Mouse (Mus musculus) thymus, postnatal 0 days (tissue): ENCODE data around the gene C1qtnf7. TPM values are rescaled to one million over a fixed set of nuclear protein-coding genes. Genes with fewer than 3 reads are reported as not detected.
A peak's percentile ranks its signal among the peaks of the same experiment; 100 is the strongest.

Source experiments
- DNase-seq: peaks from one replicate; pipeline ENCODE4 v3.0.0-alpha.2; 2015; ENCODE audit warnings: low spot score
- polyA plus RNA-seq: library from polyadenylated mRNA; unstranded; fragments of >200 nt; fragmentation: Nextera tagmentation; extraction: Ambion mirVana; gene quantifications from 2 replicates; pipeline ENCODE4 v1.2.1, GENCODE M21; 2015

The C1qtnf7 gene
- polyA plus RNA-seq, 1 experiment from 2014 or later: 1.2 TPM

DNA sequence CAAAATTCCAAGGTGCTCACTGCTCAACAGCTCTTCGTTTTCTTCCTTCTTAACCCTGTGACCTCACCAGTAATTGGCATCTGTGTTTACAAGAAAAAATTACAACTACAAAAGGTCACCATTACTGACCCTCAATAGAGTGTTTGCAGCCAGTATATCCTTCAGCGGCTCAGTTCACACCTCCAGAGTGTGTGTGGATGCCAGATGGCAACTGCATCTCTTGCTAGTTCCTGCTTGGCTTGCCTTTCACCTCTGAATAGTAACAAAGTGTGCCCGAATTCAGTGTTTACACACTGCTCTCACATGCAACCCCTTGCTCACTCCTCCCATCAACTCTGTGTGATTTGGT lies 23.8 kb downstream of the C1qtnf7 start:
- no peak for DNase-seq

DNA sequence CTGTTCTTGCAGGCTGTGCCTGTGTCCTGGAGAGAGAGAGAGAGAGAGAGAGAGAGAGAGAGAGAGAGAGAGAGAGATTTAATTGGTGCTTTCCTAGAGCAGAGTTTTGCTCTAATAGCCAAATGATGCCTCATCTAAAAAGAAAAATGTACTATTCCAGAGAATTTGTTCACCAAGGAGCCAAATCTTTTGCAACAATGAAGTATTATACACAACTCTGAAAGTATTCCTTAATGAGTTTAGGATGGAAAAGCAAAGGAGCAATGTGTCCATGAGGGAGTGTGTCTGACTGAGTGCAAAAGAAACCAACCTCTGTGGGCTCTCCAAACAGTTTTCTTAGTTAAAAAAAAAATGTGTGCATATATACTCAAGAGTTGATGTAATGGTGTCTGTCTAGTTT lies 24.5 kb downstream of the C1qtnf7 start:
- DNase-seq: no peak

DNA sequence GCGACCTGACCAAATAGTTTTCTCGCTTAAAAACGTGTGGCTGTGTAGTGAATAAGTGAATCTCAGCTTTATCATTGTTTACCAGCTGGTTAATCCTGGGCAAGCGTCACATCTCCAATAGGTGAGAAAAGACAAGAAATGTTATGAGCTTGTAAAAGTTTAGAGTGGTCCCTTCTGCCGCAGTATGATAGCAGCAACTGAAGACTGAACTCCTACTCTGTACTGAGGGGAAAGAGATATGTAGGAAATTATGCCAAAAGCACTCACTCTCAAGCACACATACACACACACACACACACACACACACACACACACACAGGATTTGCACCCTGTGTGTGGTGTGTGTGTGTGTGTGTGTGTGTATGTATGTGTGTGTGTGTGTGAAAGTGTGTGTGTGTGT lies 26.2 kb downstream of the C1qtnf7 start:
- DNase-seq: no peak

DNA sequence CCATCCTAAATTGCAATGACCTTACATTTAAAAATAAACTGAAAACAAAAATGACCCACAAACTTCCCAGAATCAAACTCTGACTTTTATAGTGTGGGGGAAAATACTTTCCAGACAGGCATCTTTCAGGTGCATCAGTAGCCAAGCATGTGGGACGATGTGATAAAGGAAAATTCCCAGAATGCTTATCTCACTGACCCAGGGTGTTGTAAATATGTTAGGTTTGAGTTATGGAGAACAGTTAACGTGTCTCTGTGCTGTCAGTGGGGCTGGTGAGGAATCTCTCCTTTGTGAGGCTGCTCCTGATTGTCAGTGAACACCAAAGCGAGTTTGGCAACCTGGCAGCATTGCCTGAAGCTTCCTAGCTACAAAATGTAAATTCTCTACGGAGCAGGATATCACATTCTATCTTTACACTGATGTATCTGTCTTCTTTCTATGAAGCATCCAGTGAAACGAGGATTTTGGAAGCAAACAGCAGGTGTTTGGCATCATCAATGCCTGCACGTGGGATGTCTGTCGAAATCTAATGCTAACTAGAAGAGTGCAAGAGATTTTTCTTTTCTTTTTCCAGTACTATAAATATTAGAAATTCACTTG lies 27.0 kb downstream of the C1qtnf7 start:
- no peak for DNase-seq

DNA sequence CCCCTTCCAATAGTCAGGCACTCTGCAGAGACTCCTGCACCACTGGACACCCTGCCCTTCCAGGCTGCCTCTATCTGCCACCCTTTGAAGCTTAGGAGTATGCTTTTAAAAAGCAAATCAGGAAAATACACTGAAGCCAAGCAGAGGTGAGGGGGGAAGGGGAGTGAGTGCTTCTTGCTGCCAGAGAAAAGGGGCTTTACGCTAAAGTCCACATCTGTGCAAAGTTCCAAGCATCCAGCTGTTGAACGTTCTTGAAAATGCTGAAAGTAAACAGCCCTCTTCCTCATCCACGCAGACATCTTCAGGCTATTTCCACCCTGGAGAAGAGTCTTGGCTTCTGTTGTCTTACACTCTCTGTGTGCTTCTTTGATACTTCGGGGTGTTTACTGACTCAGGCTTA lies 34.6 kb downstream of the C1qtnf7 start:
- no peak for DNase-seq

DNA sequence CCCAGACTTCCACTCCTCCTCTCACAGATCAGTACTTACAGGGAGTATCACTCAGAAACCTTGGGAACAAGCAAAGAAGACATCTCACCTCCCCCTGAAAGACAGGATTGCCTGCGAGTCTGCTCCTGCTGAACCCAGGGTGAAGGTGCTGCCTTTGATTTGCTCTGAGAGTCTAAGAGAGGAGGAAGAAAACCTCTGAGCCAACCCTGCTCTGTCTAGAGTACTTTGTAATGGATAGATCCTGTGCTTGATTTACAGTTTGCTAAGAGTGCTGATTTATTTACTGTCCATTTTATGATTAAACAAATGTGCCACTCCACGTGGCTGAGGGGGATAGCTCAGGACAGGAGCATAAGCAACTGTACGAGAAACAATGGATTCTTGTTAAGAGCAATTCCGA lies 35.1 kb downstream of the C1qtnf7 start:
- DNase-seq: no peak

DNA sequence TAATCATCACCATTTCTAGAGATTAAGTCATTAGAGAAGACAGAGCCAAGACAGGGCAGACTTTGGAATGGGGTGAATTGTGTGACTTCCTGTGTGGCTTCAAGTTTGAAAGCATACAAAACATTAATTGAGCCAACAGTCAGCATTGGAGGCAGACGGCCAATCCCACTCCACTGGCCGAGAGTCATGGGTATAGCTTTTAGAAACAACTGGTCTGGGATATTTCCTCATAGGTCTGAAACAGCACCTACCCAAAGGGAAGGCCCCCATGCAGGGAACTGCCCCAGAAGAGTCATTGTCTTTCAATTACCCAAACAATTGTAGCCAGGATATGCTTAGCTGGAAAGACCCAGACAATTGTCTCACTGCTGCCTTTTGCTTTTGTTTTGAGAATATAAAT lies 39.5 kb downstream of the C1qtnf7 start:
- DNase-seq: no peak

DNA sequence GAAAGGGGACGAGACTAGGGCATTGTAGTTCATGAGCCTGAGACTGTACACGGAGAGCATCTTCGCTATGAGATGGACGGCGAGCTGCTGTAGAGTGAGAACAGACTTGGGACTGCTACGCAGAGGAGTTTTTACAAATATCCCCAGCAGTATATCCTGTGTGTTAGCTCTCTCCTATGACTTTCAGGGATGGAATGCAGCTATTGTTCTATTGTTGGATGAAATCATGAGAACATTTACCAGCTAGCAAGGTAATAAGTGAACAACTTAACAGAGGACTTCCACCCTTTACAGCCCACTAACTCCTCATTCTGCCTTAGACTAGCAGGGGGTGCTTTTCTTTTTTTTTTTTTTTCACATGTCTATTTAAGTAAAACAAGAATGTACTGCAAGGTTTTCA lies 40.1 kb downstream of the C1qtnf7 start:
- DNase-seq: no peak

DNA sequence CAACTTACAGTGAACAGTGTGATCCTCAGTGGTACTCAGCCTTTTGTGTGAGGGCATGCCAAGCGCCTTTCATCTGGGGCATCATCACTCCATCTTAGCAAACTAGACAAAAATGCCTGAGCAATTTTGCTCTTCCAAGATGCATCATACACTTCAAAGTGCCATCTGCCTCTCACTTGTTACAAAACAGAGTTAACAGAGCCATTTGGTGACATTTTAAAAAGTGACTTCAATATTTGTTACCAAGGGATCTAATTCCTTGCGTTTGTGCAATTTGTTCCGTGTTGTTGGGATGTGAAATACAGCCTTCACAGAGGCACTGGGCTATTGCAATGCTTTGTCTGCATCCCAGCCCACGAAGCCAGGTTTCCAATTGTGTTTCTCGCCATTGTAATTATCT lies 42.1 kb downstream of the C1qtnf7 start:
- no peak for DNase-seq

DNA sequence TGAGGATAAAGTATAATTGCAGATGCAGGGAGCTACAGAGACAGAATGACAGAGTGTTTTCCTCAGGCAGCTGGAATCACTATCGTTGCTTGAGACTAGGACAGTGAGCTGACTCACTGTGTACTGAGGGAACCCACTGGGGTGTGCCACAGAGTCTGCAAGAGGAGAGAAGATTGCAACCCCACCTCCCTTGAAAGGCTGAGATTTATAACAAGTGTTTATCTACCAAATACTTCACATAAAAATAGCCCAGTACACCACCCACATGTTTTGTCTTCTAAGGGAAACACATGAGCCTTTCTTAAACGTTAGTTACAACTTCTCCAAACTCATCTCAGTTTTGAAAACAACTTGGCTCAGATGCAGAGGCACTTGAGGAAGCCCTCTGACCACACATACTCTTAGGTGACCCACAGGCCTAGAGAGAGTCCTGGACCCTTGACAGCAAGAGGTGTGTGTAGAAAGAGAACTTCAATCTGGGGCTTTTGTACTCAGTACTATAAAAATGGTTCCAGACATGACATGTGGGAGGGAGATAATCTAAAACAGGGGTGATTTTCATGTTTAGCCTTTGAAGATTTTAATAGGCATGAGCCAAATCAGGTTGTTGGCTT lies 46.4 kb downstream of the C1qtnf7 start:
- no peak for DNase-seq

DNA sequence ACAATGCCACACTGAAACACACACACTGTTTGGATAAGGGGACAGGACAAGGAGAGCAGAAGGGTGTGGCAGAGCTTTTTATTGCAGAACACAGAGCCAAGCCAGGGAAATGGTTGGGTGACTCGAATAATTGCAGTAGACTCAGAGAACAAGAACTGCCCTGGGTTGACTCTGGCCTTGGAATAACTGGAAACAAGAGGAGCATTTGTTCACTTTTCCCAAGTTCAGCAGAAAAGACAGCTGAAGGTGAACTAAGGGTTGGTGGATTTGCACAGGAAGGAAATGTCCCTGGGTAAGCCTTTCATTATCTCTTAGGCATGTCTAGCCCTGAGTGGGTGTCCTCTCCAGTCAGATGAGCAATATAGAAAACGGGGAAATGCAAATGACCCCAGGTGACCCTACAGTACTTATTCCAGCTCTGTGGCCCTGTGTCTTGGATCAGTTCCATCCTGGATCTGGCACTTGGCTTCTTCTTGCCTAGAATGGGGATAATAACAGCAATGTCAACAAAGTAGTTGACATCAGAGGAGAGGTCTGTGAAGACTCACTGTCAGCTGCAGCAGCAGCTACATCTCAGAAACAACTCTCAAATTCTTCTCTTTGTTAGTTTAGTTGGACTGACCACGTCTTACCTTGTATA lies 54.5 kb downstream of the C1qtnf7 start:
- DNase-seq: no peak

DNA sequence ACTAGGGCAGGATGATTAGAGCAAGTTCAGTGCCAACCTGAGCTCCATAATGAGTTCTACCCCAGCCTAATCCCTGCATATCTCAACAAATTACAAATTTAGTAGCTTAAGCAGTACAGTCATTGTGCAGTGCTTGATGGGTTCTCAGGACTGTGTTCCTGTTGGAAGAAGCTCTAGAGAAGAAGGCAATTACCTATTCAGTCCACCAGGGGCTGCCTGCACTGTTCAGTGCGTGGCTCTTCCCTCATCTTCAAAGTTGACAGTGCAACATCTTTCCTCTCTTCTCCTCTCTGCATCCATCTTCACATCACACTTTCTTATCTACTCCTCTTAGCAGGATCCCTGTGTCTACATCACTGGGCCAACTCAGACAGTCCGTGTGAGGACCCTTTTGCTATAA lies 67.5 kb downstream of the C1qtnf7 start:
- DNase-seq: peak; percentile 9

DNA sequence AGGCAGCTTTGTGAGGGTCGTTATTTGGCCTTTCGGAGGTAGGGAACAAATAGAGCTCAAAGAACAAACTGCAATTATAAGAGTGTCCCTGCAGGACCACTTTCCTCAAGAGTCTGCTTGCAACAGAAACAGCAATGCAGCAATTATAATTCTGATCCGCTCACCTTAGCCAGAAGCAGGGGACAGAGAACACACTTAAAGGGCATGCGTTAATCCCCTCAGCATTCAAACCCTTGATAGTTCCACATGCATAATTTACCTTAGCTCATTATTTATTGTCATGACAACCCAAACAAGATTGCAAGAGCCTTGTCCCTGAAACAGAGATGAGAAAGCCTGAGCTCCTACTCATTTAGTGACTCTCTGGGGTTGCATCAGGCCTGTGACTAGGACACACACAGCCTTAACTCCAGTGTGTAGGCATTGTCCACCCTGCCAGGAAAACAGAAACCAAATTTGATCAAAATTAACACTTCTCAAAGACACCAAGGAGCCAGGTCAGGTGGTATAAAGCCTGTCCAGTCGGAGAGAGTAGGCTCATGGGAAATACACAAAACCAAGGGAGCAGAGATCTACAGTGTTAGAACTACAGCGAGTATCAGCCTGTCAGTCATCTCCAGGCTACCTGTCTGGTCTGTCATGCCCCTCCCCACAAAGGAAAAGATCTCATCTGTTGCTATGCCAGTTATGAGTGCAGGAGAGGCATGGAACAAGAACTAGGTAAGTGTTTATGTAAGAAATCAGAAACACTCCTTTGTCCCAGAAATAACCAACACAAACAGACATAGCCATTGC lies 68.2 kb downstream of the C1qtnf7 start:
- no peak for DNase-seq

DNA sequence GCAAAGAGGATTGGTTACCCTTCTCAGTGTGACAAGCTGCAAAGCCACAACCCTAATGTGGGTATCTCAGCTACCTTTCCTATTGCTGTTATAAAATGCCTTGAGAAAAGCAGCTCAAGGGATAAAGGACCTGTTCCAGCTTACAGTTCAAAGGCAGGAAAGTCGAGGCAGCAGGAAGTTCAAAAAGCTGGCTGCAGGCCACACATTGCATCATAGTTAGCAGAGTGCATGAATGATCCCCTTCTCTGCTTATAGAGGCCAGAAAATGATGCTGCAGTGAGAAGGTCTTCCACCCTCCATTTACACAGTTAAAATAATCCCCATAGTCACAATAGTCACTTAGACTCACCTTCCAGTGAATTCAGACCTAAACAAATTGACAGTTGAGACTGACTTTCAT lies 69.1 kb downstream of the C1qtnf7 start:
- DNase-seq: no peak

DNA sequence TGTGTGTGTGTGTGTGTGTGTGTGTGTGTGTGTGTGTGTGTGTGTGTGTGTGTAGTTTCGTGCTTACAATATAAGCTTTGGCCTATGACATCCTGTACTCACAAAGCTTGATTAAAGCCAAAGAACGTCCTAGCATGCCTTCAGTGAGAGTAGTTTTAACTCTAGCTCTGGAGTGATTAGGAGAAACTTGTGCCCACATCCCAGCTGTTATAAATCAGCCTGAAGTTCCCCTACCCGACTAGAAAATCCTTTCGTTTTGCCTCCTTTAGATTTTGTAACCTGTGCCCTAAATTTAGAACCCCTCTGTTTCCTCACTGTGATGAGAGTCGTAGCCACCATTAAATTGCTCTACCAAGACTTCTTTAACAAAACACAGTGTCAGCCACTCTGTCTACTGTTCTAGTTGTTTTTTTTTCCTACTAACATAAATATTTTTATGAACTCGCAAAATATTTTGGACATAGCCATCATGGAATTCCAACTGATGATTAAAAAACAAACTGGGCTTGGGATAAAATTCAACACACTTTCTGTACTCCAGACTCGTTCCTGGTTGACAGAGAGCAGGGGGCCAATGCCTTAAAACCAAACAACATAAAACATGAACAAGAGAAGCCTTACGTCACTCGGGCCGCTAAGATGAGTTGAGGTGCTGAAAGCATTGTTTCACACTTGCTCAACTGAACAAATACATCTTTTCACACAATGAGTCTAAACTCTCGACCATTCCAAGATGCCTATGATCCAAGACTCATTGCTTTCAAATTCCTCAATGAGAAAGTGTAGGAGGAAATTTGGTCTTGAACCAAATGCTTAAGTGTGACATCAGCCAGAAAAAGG lies 70.3 kb downstream of the C1qtnf7 start:
- DNase-seq: no peak

DNA sequence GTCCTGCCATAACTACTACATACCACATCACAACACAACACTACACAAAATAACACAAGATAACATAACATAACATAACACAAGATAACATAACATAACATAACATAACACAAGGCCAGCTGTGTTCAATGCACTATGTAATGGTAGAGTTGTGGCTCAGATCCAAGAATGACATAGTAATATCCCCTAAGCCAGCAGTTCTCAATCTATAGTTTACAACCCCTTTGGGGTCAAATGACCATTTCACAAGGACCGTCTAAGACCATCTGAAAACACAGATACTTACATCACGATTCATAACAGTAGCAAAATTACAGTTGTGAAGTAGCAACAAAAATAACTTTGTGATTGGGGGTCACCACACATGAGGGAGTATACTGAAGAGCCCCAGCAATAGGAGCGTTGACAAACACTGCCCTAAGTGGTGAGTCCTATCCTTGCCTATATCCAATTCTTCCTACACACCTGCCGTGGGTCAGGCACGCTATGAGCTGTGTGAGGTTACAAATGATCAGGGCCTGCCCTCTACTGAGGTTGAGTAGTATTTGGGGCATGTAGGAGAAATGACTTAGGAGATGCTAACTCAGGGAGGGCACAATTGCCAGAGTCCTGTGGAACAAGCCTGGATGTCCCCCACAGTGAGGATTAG lies 73.6 kb downstream of the C1qtnf7 start:
- no peak for DNase-seq

DNA sequence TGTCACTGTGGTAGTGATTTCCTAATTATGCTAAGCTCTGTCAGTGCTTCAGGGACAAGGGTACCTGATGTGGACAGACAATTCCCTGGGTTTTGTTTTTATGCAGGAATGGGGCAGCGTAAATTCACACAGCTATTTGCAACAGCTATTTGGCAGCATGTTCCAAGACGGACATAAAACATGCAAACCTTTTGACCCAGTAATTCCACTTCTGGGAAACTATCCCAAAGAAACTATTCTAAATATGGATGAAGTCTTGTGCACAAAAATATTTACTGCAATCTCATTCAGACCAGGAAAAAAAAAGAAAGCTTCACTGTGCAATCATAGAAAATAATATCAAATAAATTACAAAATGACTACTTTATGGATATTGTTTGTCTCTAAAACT lies 74.1 kb downstream of the C1qtnf7 start:
- DNase-seq: no peak

DNA sequence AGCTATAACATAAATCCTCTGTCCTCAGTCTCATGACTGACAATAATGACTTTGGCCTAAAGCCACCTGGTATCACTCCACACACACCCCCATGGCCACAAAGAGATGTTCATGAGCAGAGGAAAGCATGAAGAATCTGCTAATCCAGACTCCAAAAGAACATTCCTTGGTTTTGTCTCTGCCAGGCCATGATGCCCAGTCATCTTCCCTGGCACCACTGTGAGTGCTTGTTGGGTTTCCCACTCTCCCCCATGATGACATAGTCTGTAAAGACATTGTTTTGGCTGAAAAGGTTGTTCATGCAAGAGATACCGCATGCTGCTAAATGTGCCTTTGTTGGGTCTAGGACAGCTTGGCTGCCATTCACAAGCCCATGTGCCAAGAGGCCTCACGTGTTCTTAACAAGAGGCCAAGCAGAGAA lies 75.0 kb downstream of the C1qtnf7 start:
- DNase-seq: no peak

DNA sequence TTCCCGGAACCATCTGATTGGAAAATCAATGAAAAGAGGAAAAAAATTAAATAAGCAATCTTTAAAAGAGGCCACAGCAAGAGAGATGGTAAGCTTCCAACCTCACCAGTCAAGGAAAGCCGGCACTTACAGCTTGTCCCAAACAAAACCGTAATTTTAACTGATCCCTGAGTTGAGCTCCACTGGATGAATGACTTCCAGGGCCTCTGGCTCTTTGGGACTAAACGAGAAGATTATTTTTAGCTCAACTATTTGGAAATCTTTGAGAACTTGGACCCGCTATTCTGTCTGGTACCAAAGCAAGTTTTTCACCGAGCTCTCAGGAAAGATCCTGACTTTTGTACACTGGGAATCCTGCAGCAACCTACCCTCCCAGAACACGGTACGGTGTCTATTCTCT lies 86.3 kb downstream of the C1qtnf7 start:
- no peak for DNase-seq

DNA sequence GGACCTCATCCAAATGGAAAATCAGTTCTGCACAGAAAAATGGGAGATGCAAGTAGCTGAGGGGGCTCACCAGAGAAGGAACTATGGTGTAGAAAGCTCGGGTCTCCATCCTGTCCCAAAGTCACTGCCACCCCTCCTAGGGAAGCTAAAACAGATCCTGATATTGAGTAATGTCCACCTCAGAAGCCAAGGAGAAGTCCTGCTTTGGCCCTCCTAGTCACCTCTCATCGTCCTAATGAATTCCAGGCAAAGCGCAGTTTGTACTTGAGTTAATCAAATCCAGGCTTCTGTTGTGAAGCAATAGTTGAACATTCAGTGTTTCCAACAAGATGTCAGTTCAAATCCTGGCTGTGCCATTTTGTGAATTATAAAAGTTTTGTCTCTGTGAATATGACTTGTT lies 87.2 kb downstream of the C1qtnf7 start:
- DNase-seq: no peak

DNA sequence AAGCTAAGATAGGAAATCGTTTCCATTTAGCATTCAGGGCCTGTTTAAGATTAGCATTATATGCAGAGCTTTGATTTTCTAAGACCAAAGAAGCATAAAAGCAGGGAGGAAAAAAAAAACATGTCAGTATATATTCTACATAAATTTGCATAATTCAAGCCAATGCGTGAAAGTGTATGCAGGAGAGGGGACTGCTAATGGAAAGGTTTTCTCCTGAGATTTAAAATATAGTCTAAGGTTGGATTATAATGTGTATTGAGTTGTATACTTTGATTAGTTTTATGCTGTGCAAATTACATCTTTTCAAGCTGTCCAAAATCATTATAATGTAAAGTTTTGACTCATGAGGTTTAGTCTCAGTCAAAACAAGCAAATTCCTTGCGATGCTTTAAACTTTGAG lies 88.2 kb downstream of the C1qtnf7 start:
- no peak for DNase-seq
